ENCODE assay signal across 16 mouse cellular contexts in the genomic region with DNA sequence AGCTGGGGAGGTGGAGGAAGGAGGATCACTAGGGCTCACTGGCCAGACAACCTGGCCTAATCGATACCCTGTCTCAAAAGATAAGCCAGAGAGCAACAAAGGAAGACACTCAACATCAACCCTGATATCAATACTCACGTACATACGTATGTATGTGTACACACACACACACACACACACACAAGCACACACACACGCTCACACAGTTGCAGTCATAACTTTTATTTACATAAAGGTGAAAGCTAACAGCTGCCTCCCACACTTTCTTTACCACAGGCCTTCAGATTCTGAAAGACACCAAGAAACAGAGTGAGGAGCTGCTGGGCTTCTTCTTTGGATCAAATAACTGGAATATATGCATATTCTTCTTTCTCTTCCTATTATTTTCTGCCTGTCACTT.
DNase-seq lines count a peak whose midpoint lies in the region.
"Had no signal": no experiment of that assay in that cellular context is flagged by ENCODE, and none has a peak within 500 bp of the region (broad histone marks: within the 10 kb centered on the region; RNA-seq: fewer than 3 reads in every experiment).

No protein-coding gene starts in this region.

- DNase-seq in CD4-positive, CD25-positive, alpha-beta regulatory T cell, adult 2 months (ENCODE audit: low read depth, low spot score): peak; percentile 62
- peak; percentile 61 for DNase-seq in induced T-regulatory cell, adult 2 months (ENCODE audit: low read depth)
- no peak for DNase-seq in c-Kit-positive CD71-positive TER-119-positive erythroid progenitor cells, embryonic 14.5 days (ENCODE audit: low spot score)
- no peak for DNase-seq in neural tube, embryonic 10.5 days (ENCODE audit: extremely low spot score, low spot score)
- DNase-seq in urinary bladder, adult 18-20 months (ENCODE audit: low spot score in 2 of 2): no peak
- DNase-seq: adrenal gland, adult 8-10 months; adrenal gland, postnatal 14 days; adrenal gland, postnatal 36 days; cerebellum, adult 11 months; cerebellum, adult 18-20 months; cerebellum, adult 8-10 months; cerebellum, adult 9-11 months; cerebellum, postnatal 14 days; cerebellum, postnatal 36 days; embryo, embryonic 11 days; forebrain, postnatal 0 days had no signal

Comparison
In these comparisons a context has a peak if more than half of its experiments do, and no peak if none do; other contexts are left out.
1. DNase-seq: peak in CD4-positive, CD25-positive, alpha-beta regulatory T cell, adult 2 months (single experiment) and induced T-regulatory cell, adult 2 months (single experiment); none in c-Kit-positive CD71-positive TER-119-positive erythroid progenitor cells, embryonic 14.5 days (single experiment), neural tube, embryonic 10.5 days (single experiment) and urinary bladder, adult 18-20 months (0 of 2).